Comparison of ENCODE assay signal across 8 mouse cellular contexts in the genomic region with DNA sequence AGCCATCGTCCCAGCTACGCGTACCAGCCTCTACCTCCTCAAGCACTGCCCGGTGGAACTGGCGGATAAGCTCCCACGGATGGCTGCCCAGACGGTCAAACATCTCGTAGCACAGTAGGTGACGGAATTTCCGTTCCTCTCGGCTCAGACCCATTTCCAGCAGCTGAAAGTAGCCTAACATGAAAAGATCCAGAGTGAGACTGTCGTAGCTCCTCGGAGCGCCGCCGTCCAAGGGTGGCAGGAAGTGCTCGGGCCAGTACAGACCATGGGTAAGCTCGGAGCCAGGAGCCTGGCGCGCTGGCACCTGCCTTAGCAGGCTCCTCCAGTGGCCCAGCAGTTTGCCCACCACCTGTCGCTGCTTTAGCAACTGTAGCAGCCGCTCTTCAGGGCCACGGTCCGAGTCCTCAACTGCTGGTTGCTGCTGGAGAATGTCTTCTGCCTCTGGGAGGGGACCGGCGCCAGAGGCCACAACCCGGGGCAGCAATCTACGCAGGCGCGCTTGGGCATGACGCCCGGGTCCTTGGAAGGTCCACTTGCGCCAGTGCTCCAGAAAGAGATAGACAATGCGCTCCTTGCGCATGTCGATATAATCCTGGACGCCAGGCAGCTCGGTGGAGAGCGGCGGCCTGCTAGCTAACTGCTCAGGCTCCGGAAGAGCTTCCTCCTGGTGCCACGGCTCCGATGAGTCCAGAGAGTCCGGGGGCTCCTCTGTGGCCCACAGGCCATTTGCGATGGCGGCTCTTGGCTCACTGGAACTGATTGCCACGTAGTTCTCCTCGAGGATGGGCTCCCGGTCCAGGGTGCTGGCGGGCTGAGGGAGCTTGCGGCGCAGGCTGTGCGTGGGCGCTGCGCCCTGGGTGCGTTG. TPM values are rescaled to one million over a fixed set of nuclear protein-coding genes. Genes with fewer than 3 reads are reported as not detected.
DNase-seq lines count a peak whose midpoint lies in the region; ATAC-seq and TF ChIP-seq lines count a peak whose summit lies in the region.

No protein-coding gene starts in this region.

- TF ChIP-seq POLR2A in cortical plate, adult 2 months (IDR thresholded peaks at IDR 0.05; ENCODE audit: extremely low read depth, insufficient read depth, low read length), result peak; percentile 32; the same call in 1 of the 2 replicates

- H3K4me1 ChIP-seq in cortical plate, adult 2 months (ENCODE audit: control insufficient read depth, insufficient read depth, low read length), result no peaks in the 10 kb centered on the region
- H3K4me1 ChIP-seq in heart, embryonic 10.5 days, result peaks cover 53% of the 10 kb centered on the region
- H3K4me1 ChIP-seq in limb, embryonic 11.5 days (ENCODE audit: control insufficient read depth, insufficient read depth, low read length), result peaks cover 21% of the 10 kb centered on the region
- H3K4me1 ChIP-seq in midbrain, embryonic 16.5 days (ENCODE audit: control insufficient read depth, insufficient read depth, low read length), result peaks cover 16% of the 10 kb centered on the region

- H3K27me3 ChIP-seq in heart, embryonic 10.5 days (ENCODE audit: insufficient read depth, poor library complexity, severe bottlenecking), result peaks cover 98% of the 10 kb centered on the region
- peaks cover 99% of the 10 kb centered on the region for H3K27me3 ChIP-seq in limb, embryonic 11.5 days (ENCODE audit: control insufficient read depth, insufficient read depth, low read length)
- peaks cover 76% of the 10 kb centered on the region for H3K27me3 ChIP-seq in midbrain, embryonic 16.5 days (ENCODE audit: control insufficient read depth, insufficient read depth, low read depth, low read length)

- peak overlapping the region; percentile 33 for H3K4me2 ChIP-seq in limb, embryonic 11.5 days (ENCODE audit: low read depth, severe bottlenecking)
- peak overlapping the region; percentile 52 for H3K4me2 ChIP-seq in midbrain, embryonic 16.5 days (ENCODE audit: low read length)

- H3K4me3 ChIP-seq in cortical plate, adult 2 months (ENCODE audit: insufficient read depth, low read length), result peak overlapping the region; percentile 2; the same call in 1 of the 2 replicates
- H3K4me3 ChIP-seq in heart, embryonic 10.5 days, result peak overlapping the region; percentile 55
- H3K4me3 ChIP-seq in limb, embryonic 11.5 days (ENCODE audit: low read depth, low read length), result peak overlapping the region; percentile 15
- peak overlapping the region; percentile 26 for H3K4me3 ChIP-seq in midbrain, embryonic 16.5 days (ENCODE audit: low read depth, low read length)

- no peak overlapping the region for H3K9ac ChIP-seq in limb, embryonic 11.5 days (ENCODE audit: low read length)
- peak overlapping the region; percentile 22; the same call in 1 of the 2 replicates for H3K9ac ChIP-seq in midbrain, embryonic 16.5 days (ENCODE audit: low read depth, low read length)

- no peak for ATAC-seq in limb, embryonic 11.5 days (ENCODE audit: insufficient number of reproducible peaks, low FRiP score, low TSS enrichment, low read depth)
- no peak for ATAC-seq in midbrain, embryonic 16.5 days

- H3K36me3 ChIP-seq in heart, embryonic 10.5 days, result no peaks in the 10 kb centered on the region
- H3K36me3 ChIP-seq in limb, embryonic 11.5 days (ENCODE audit: control insufficient read depth, insufficient read depth, low read length), result no peaks in the 10 kb centered on the region
- no peaks in the 10 kb centered on the region for H3K36me3 ChIP-seq in midbrain, embryonic 16.5 days (ENCODE audit: control insufficient read depth, insufficient read depth, low read length)

- TF ChIP-seq CTCF in cortical plate, adult 2 months (IDR thresholded peaks at IDR 0.05; ENCODE audit: extremely low read depth, insufficient read depth, low read length), result no peak

- DNase-seq in ovary, postnatal 36 days (ENCODE audit: low spot score), result peak; percentile 68
- no peak for DNase-seq in ovary, postnatal 14 days (ENCODE audit: low spot score)
- no peak for DNase-seq in heart, embryonic 10.5 days (ENCODE audit: low spot score)
- DNase-seq in limb, embryonic 11.5 days (ENCODE audit: low spot score), result peak; percentile 50
- no peak for DNase-seq in embryo, embryonic 10.5 days (ENCODE audit: low spot score)
- no peak for DNase-seq in frontal cortex, postnatal 36 days (ENCODE audit: low spot score in 2 of 2)

- H3K27ac ChIP-seq in cortical plate, adult 2 months (ENCODE audit: insufficient read depth, low read length), result no peak overlapping the region
- peak overlapping the region; percentile 49; the same call in 1 of the 2 replicates for H3K27ac ChIP-seq in heart, embryonic 10.5 days
- no peak overlapping the region for H3K27ac ChIP-seq in limb, embryonic 11.5 days (replicated peaks; ENCODE audit: low read depth, low read length)
- H3K27ac ChIP-seq in midbrain, embryonic 16.5 days (ENCODE audit: low read length), result no peak overlapping the region

- 7% methylated on average over 56 of the region's 56 CpGs for WGBS in heart, embryonic 10.5 days
- 5% methylated on average over 56 of the region's 56 CpGs for WGBS in limb, embryonic 11.5 days
- 3% methylated on average over 56 of the region's 56 CpGs for WGBS in midbrain, embryonic 16.5 days

- no peaks in the 10 kb centered on the region for H3K9me3 ChIP-seq in heart, embryonic 10.5 days
- H3K9me3 ChIP-seq in limb, embryonic 11.5 days (ENCODE audit: control insufficient read depth, low read length), result no peaks in the 10 kb centered on the region
- no peaks in the 10 kb centered on the region for H3K9me3 ChIP-seq in midbrain, embryonic 16.5 days (replicated peaks; ENCODE audit: control insufficient read depth, low read length, poor library complexity, severe bottlenecking)

RNA-seq across cellular contexts. Expression of gene Tnfrsf25, which starts 9.7 kb away (rescaled TPM):
- polyA plus RNA-seq in cortical plate, adult 2 months (2012; rRNA removed), result 12.7 and 14.7 TPM in 2 replicates
- 0.90 and 1.3 TPM in 2 replicates for polyA plus RNA-seq in heart, embryonic 10.5 days (2016; fragmentation: Nextera tagmentation; extraction: Ambion mirVana)
- 0.38 and 0.79 TPM in 2 replicates for polyA plus RNA-seq in limb, embryonic 11.5 days (2014; fragmentation: Nextera tagmentation; extraction: Ambion mirVana)
- polyA plus RNA-seq in midbrain, embryonic 16.5 days (2015; fragmentation: Nextera tagmentation; extraction: Ambion mirVana), result 0.37 and 0.83 TPM in 2 replicates

RNA-seq across cellular contexts. Expression of gene Espn, which starts 26.8 kb away (rescaled TPM):
- 1.8 and 2.6 TPM in 2 replicates for polyA plus RNA-seq in cortical plate, adult 2 months (2012; rRNA removed)
- polyA plus RNA-seq in heart, embryonic 10.5 days (2016; fragmentation: Nextera tagmentation; extraction: Ambion mirVana), result 1.4 and 4.0 TPM in 2 replicates
- 1.6 and 1.9 TPM in 2 replicates for polyA plus RNA-seq in limb, embryonic 11.5 days (2014; fragmentation: Nextera tagmentation; extraction: Ambion mirVana)
- polyA plus RNA-seq in midbrain, embryonic 16.5 days (2015; fragmentation: Nextera tagmentation; extraction: Ambion mirVana), result 0.14 and 0.25 TPM in 2 replicates

RNA-seq across cellular contexts. Expression of gene Hes2, which starts 33.3 kb away (rescaled TPM):
- not detected in 2 replicates for polyA plus RNA-seq in cortical plate, adult 2 months (2012; rRNA removed)
- polyA plus RNA-seq in heart, embryonic 10.5 days (2016; fragmentation: Nextera tagmentation; extraction: Ambion mirVana), result not detected in 2 replicates
- not detected in 2 replicates for polyA plus RNA-seq in limb, embryonic 11.5 days (2014; fragmentation: Nextera tagmentation; extraction: Ambion mirVana)
- polyA plus RNA-seq in midbrain, embryonic 16.5 days (2015; fragmentation: Nextera tagmentation; extraction: Ambion mirVana), result not detected in 2 replicates

RNA-seq across cellular contexts. Expression of gene Acot7, which starts 52.5 kb away (rescaled TPM):
- polyA plus RNA-seq in cortical plate, adult 2 months (2012; rRNA removed), result 333 and 334 TPM in 2 replicates
- polyA plus RNA-seq in heart, embryonic 10.5 days (2016; fragmentation: Nextera tagmentation; extraction: Ambion mirVana), result 43.7 and 48.9 TPM in 2 replicates
- 32.1 and 33.3 TPM in 2 replicates for polyA plus RNA-seq in limb, embryonic 11.5 days (2014; fragmentation: Nextera tagmentation; extraction: Ambion mirVana)
- 437 and 480 TPM in 2 replicates for polyA plus RNA-seq in midbrain, embryonic 16.5 days (2015; fragmentation: Nextera tagmentation; extraction: Ambion mirVana)

RNA-seq across cellular contexts. Expression of gene Plekhg5, which starts 53.1 kb away (rescaled TPM):
- 59.9 and 72.3 TPM in 2 replicates for polyA plus RNA-seq in cortical plate, adult 2 months (2012; rRNA removed)
- polyA plus RNA-seq in heart, embryonic 10.5 days (2016; fragmentation: Nextera tagmentation; extraction: Ambion mirVana), result 10.1 and 10.2 TPM in 2 replicates
- 8.8 and 8.9 TPM in 2 replicates for polyA plus RNA-seq in limb, embryonic 11.5 days (2014; fragmentation: Nextera tagmentation; extraction: Ambion mirVana)
- 11.8 and 13.1 TPM in 2 replicates for polyA plus RNA-seq in midbrain, embryonic 16.5 days (2015; fragmentation: Nextera tagmentation; extraction: Ambion mirVana)

Comparison
In these comparisons a context has a peak if more than half of its experiments do, and no peak if none do; other contexts are left out.
1. DNase-seq: peak in ovary, postnatal 36 days (single experiment) and limb, embryonic 11.5 days (single experiment); none in ovary, postnatal 14 days (single experiment), heart, embryonic 10.5 days (single experiment), embryo, embryonic 10.5 days (single experiment) and frontal cortex, postnatal 36 days (0 of 2).
2. H3K4me3 ChIP-seq: peak in every context shown above with its lines; median percentile 55 in heart, embryonic 10.5 days; 26 in midbrain, embryonic 16.5 days; 15 in limb, embryonic 11.5 days; 2 in cortical plate, adult 2 months.